ENCODE assay signal across 33 mouse cellular contexts in the genomic region with DNA sequence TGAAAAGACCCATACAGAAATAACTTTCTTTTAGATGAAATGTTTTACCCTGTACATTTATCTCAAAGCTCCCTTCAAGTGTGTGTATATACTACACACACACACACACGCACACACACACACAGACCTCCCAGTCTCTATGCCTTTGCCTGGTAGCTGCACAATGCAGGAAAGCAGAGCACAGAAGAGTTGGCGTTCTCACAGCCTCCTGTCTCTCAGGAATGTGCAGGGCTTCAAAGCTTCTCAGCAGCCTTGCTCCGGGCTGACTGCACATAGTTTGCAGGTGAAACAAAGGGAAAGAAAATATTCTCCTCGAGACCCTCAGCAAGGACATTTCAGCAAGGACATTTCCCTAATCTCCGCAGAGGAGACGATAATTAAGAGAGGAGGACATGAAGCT.
DNase-seq lines count a peak whose midpoint lies in the region; ATAC-seq and TF ChIP-seq lines count a peak whose summit lies in the region.
"Had no signal": no experiment of that assay in that cellular context is flagged by ENCODE, and none has a peak within 500 bp of the region (broad histone marks: within the 10 kb centered on the region; RNA-seq: fewer than 3 reads in every experiment).

No protein-coding gene starts in this region.

- DNase-seq in heart, embryonic 10.5 days (ENCODE audit: low spot score), result no peak
- no peak for DNase-seq in heart, adult 2 months
- peak; percentile 12 for DNase-seq in lung, embryonic 14.5 days
- no peak for DNase-seq in lung, adult 2 months
- peak; percentile 6 for DNase-seq in embryo, embryonic 10.5 days (ENCODE audit: low spot score)
- no peak for DNase-seq in cerebellum, postnatal 25 days
- DNase-seq in adrenal gland, adult (ENCODE audit: inconsistent age in 2 of 2, low spot score in 1 of 2), result no peak
- DNase-seq: adrenal gland, adult 2 months; adrenal gland, postnatal 36 days; B cell, adult 2 months; cerebellum, adult 8-10 months; cerebellum, postnatal 36 days; gastrocnemius, postnatal 10 days; heart, postnatal 14 days; kidney, adult 18-20 months; kidney, postnatal 36 days; liver, postnatal 0 days; lung, postnatal 10 days; retina, postnatal 1 day; right cerebral cortex, postnatal 14 days had no signal

- no peak overlapping the region for H3K4me3 ChIP-seq in heart, embryonic 10.5 days
- no peak overlapping the region for H3K4me3 ChIP-seq in heart, adult 2 months
- H3K4me3 ChIP-seq in lung, embryonic 14.5 days (ENCODE audit: low read depth, low read length), result no peak overlapping the region
- H3K4me3 ChIP-seq in lung, adult 2 months (replicated peaks; ENCODE audit: extremely low read depth, low read depth, low read length), result no peak overlapping the region
- no peak overlapping the region for H3K4me3 ChIP-seq in embryonic facial prominence, embryonic 12.5 days
- H3K4me3 ChIP-seq: embryonic facial prominence, embryonic 13.5 days; erythroblast, embryonic 14.5 days; forebrain, embryonic 12.5 days; heart, embryonic 13.5 days; kidney, embryonic 15.5 days; layer of hippocampus, adult 2 months; left cerebral cortex, adult 2 months; liver, embryonic 12.5 days; neural tube, embryonic 15.5 days; stomach, embryonic 15.5 days had no signal

- TF ChIP-seq CTCF in heart, adult 2 months (IDR thresholded peaks at IDR 0.05), result no peak
- no peak for TF ChIP-seq CTCF in lung, embryonic 14.5 days (IDR thresholded peaks at IDR 0.05; ENCODE audit: low read depth)
- TF ChIP-seq CTCF in lung, adult 2 months (IDR thresholded peaks at IDR 0.05; ENCODE audit: insufficient read depth, low read length), result no peak

- 45% methylated on average over 6 of the region's 6 CpGs for WGBS in heart, embryonic 10.5 days
- 58% methylated on average over 6 of the region's 6 CpGs for WGBS in heart, adult 2 months
- 46% methylated on average over 6 of the region's 6 CpGs for WGBS in lung, embryonic 14.5 days
- 55% methylated on average over 6 of the region's 6 CpGs for WGBS in lung, adult 2 months
- 40% methylated on average over 6 of the region's 6 CpGs for WGBS in embryonic facial prominence, embryonic 12.5 days

- 0 out of 2 replicates have a peak overlapping the region, but pooled peaks have one; percentile 22 for H3K27ac ChIP-seq in heart, embryonic 10.5 days
- H3K27ac ChIP-seq in heart, adult 2 months, result no peak overlapping the region
- no peak overlapping the region for H3K27ac ChIP-seq in lung, embryonic 14.5 days (ENCODE audit: low read depth)
- 0 out of 2 replicates have a peak overlapping the region, but pooled peaks have one; percentile 36 for H3K27ac ChIP-seq in embryonic facial prominence, embryonic 12.5 days
- H3K27ac ChIP-seq: embryonic facial prominence, embryonic 13.5 days; forebrain, embryonic 12.5 days; heart, embryonic 13.5 days; kidney, embryonic 15.5 days; layer of hippocampus, adult 2 months; left cerebral cortex, adult 2 months; liver, embryonic 12.5 days; macrophage; neural tube, embryonic 15.5 days; stomach, embryonic 15.5 days had no signal

- peaks cover 10% of the 10 kb centered on the region; the same call in 1 of the 2 replicates for H3K4me1 ChIP-seq in heart, embryonic 10.5 days
- H3K4me1 ChIP-seq in heart, adult 2 months (ENCODE audit: control insufficient read depth, insufficient read depth, low read length), result no peaks in the 10 kb centered on the region
- H3K4me1 ChIP-seq in lung, embryonic 14.5 days (ENCODE audit: insufficient read depth), result no peaks in the 10 kb centered on the region
- no peaks in the 10 kb centered on the region for H3K4me1 ChIP-seq in lung, adult 2 months (ENCODE audit: control insufficient read depth, insufficient read depth, low read length)
- H3K4me1 ChIP-seq in embryonic facial prominence, embryonic 12.5 days, result no peaks in the 10 kb centered on the region
- H3K4me1 ChIP-seq: kidney, embryonic 15.5 days; liver, embryonic 12.5 days; neural tube, embryonic 15.5 days; stomach, embryonic 15.5 days had no signal

- no peaks in the 10 kb centered on the region for H3K9me3 ChIP-seq in heart, embryonic 10.5 days
- H3K9me3 ChIP-seq in lung, embryonic 14.5 days (ENCODE audit: low read depth, low read length), result no peaks in the 10 kb centered on the region
- H3K9me3 ChIP-seq in embryonic facial prominence, embryonic 12.5 days, result no peaks in the 10 kb centered on the region
- H3K9me3 ChIP-seq: embryonic facial prominence, embryonic 13.5 days; forebrain, embryonic 12.5 days; heart, embryonic 13.5 days; kidney, embryonic 15.5 days; liver, embryonic 12.5 days; neural tube, embryonic 15.5 days; stomach, embryonic 15.5 days had no signal

- H3K27me3 ChIP-seq in heart, embryonic 10.5 days (ENCODE audit: insufficient read depth, poor library complexity, severe bottlenecking), result no peaks in the 10 kb centered on the region
- H3K27me3 ChIP-seq in heart, adult 2 months (ENCODE audit: control insufficient read depth, insufficient read depth, low read length), result no peaks in the 10 kb centered on the region
- no peaks in the 10 kb centered on the region for H3K27me3 ChIP-seq in lung, embryonic 14.5 days (ENCODE audit: insufficient read depth, low read length)
- no peaks in the 10 kb centered on the region for H3K27me3 ChIP-seq in embryonic facial prominence, embryonic 12.5 days
- H3K27me3 ChIP-seq: embryonic facial prominence, embryonic 13.5 days; forebrain, embryonic 12.5 days; heart, embryonic 13.5 days; kidney, embryonic 15.5 days; liver, embryonic 12.5 days; neural tube, embryonic 15.5 days; stomach, embryonic 15.5 days had no signal

- TF ChIP-seq EP300 in heart, adult 2 months (IDR thresholded peaks at IDR 0.05; ENCODE audit: insufficient read depth, low read depth, low read length), result no peak

- H3K79me2 ChIP-seq in heart, adult 2 months (replicated peaks; ENCODE audit: control insufficient read depth, insufficient read depth, low read length), result no peaks in the 10 kb centered on the region

- H3K36me3 ChIP-seq in heart, embryonic 10.5 days, result no peaks in the 10 kb centered on the region
- no peaks in the 10 kb centered on the region for H3K36me3 ChIP-seq in heart, adult 2 months (ENCODE audit: control insufficient read depth, insufficient read depth, low read length)
- no peaks in the 10 kb centered on the region for H3K36me3 ChIP-seq in lung, embryonic 14.5 days (ENCODE audit: insufficient read depth)
- no peaks in the 10 kb centered on the region for H3K36me3 ChIP-seq in embryonic facial prominence, embryonic 12.5 days
- H3K36me3 ChIP-seq: embryonic facial prominence, embryonic 13.5 days; forebrain, embryonic 12.5 days; heart, embryonic 13.5 days; kidney, embryonic 15.5 days; liver, embryonic 12.5 days; neural tube, embryonic 15.5 days; stomach, embryonic 15.5 days had no signal

- no peak for TF ChIP-seq POLR2A in heart, adult 2 months (IDR thresholded peaks at IDR 0.05; ENCODE audit: insufficient read depth, low read depth, low read length)
- TF ChIP-seq POLR2A in lung, adult 2 months (IDR thresholded peaks at IDR 0.05; ENCODE audit: borderline replicate concordance, extremely low read depth, low read depth, low read length), result no peak

- ATAC-seq in lung, embryonic 14.5 days (ENCODE audit: insufficient read depth), result no peak
- no peak for ATAC-seq in embryonic facial prominence, embryonic 12.5 days (ENCODE audit: insufficient number of reproducible peaks, insufficient read depth, low FRiP score, low TSS enrichment)
- ATAC-seq: hindbrain, embryonic 16.5 days; liver, embryonic 12.5 days; liver, postnatal 0 days had no signal

- no peak overlapping the region for H3K4me2 ChIP-seq in lung, embryonic 14.5 days
- no peak overlapping the region for H3K4me2 ChIP-seq in embryonic facial prominence, embryonic 12.5 days (replicated peaks)
- H3K4me2 ChIP-seq: embryonic facial prominence, embryonic 13.5 days; forebrain, embryonic 12.5 days; heart, embryonic 13.5 days; kidney, embryonic 15.5 days; liver, embryonic 12.5 days; neural tube, embryonic 15.5 days; stomach, embryonic 15.5 days had no signal

- intact Hi-C loops in heart, adult 2 months (cut with DNase I), result no loop called here

- no peak overlapping the region for H3K9ac ChIP-seq in heart, adult 2 months (ENCODE audit: low read depth, low read length)
- H3K9ac ChIP-seq in lung, embryonic 14.5 days, result no peak overlapping the region
- no peak overlapping the region for H3K9ac ChIP-seq in embryonic facial prominence, embryonic 12.5 days
- H3K9ac ChIP-seq: embryonic facial prominence, embryonic 13.5 days; forebrain, embryonic 12.5 days; heart, embryonic 13.5 days; kidney, embryonic 15.5 days; liver, embryonic 12.5 days; liver, postnatal 0 days; neural tube, embryonic 15.5 days; stomach, embryonic 15.5 days had no signal

Comparison
In these comparisons a context has a peak if more than half of its experiments do, and no peak if none do; other contexts are left out.
1. DNase-seq: peak in lung, embryonic 14.5 days (single experiment) and embryo, embryonic 10.5 days (single experiment); none in heart, embryonic 10.5 days (single experiment), heart, adult 2 months (0 of 2), lung, adult 2 months (single experiment), cerebellum, postnatal 25 days (0 of 2) and adrenal gland, adult (0 of 2).
2. H3K27ac ChIP-seq: peak in heart, embryonic 10.5 days (single experiment) and embryonic facial prominence, embryonic 12.5 days (single experiment); none in heart, adult 2 months (single experiment) and lung, embryonic 14.5 days (single experiment).